Mouse (Mus musculus) ZHBTc4 (cell line): ENCODE measurements around the gene Wasf1.

Experiments
- DNase-seq: peaks from one replicate; pipeline ENCODE4 v3.0.0-alpha.2; 2011; ENCODE audit warnings: low read depth, low spot score

Wasf1 gene

GRCm38 (mm10) chr10:40971256-40971655 lies 88.0 kb downstream of the Wasf1 start:
- DNase-seq: no peak

DNA sequence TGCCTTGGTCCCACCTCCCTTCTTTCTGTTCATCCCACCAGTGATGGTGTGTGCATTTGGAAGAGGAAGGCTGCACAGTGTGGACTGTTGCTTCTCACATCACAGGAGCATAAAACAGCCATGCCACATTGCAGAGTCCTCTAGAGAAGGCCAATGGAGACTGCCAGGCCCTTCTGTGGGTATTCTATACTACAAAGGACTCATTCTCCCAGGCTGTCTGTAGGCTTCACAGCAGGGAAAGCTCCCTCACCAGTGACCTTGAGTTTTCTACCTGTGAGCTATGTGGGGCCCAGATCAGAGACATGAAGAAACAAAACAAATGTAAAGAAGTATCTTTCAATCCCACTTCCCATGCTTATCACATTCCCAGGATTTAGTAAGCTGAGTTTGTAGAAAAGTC lies 100.5 kb downstream of the Wasf1 start:
- no peak for DNase-seq

DNA sequence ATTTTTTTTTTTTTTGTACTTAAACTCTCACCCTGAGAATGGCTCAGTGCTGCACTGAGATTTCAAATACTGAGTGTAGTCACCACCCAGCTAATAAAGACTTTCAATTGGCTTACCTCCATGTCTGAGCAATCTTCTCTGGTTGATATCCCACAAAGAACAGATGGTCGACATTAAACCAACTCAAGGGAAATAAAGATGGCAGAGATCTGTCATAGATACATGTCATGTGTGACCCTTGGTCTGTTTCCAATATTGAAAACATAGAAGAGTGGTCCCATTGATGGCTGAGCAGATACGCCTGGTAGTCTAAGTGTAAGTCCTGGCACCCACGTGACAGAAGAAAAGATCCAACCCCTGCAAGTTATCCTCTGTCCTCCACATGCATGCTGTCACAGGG lies 101.3 kb downstream of the Wasf1 start:
- DNase-seq: no peak

DNA sequence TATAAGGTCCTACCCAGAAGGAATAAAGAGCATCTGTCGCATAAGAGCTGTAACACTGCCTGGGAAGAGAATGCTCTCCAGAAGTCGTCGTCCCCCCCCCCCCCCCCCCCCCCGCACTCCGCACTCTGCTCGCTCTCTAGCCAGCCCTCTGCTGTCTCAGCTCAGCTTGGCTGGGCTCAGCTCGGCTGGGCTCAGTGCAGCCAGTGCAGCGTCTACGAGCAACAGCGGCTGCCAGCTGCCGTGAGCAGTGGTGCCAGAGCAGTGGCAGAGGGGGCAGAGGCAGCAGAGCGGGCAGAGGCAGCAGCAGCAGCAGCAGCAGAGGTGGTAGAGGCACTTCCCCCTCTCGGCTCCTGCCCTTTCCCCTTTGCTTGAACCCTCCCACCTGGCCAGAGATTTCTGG lies 102.1 kb downstream of the Wasf1 start:
- DNase-seq: no peak
